8 mouse cellular contexts compared by ENCODE assay signal in genomic region chr6:90716066-90716704, GRCm38 (mm10).
DNase-seq lines count a peak whose midpoint lies in the region; ATAC-seq and TF ChIP-seq lines count a peak whose summit lies in the region.

No protein-coding gene starts in this region.

- peak overlapping the region; percentile 74 for H3K4me3 ChIP-seq in brown adipose tissue, adult 24 weeks (ENCODE audit: insufficient read depth, low read depth, low read length)
- peak overlapping the region; percentile 51 for H3K4me3 ChIP-seq in hindbrain, postnatal 0 days (ENCODE audit: low read length)
- peak overlapping the region; percentile 78 to 98 for H3K4me3 ChIP-seq in liver, embryonic 14.5 days (ENCODE audit: insufficient read depth in 1 of 2, low read depth in 2 of 2, low read length in 2 of 2)

- H3K27me3 ChIP-seq in hindbrain, postnatal 0 days (ENCODE audit: insufficient read depth, low read length): no peaks in the 10 kb centered on the region
- H3K27me3 ChIP-seq in liver, embryonic 14.5 days (ENCODE audit: control insufficient read depth, insufficient read depth, low read length): no peaks in the 10 kb centered on the region

- WGBS in hindbrain, postnatal 0 days: 3% methylated on average over 42 of the region's 49 CpGs
- 0% methylated on average over 47 of the region's 49 CpGs for WGBS in liver, embryonic 14.5 days (ENCODE audit: insufficient replicate concordance)

- H3K4me2 ChIP-seq in hindbrain, postnatal 0 days (ENCODE audit: low read depth, low read length): peak overlapping the region; percentile 72
- peak overlapping the region; percentile 92 for H3K4me2 ChIP-seq in liver, embryonic 14.5 days (ENCODE audit: low read depth)

- H3K27ac ChIP-seq in brown adipose tissue, adult 24 weeks (replicated peaks; ENCODE audit: low read depth, low read length): peak overlapping the region; percentile 79
- peak overlapping the region; percentile 67 for H3K27ac ChIP-seq in hindbrain, postnatal 0 days
- H3K27ac ChIP-seq in liver, embryonic 14.5 days: peak overlapping the region; percentile 71

- H3K9ac ChIP-seq in hindbrain, postnatal 0 days (replicated peaks; ENCODE audit: low read length): peak overlapping the region; percentile 61
- H3K9ac ChIP-seq in liver, embryonic 14.5 days (replicated peaks): peak overlapping the region; percentile 95

- peak; percentile 77 for ATAC-seq in hindbrain, postnatal 0 days
- ATAC-seq in liver, embryonic 14.5 days (ENCODE audit: insufficient read depth): peak; percentile 81

- H3K4me1 ChIP-seq in brown adipose tissue, adult 24 weeks (ENCODE audit: control insufficient read depth, insufficient read depth, insufficient read length, low read length): peaks cover 68% of the 10 kb centered on the region
- H3K4me1 ChIP-seq in hindbrain, postnatal 0 days (ENCODE audit: insufficient read depth, low read length): peaks cover 63% of the 10 kb centered on the region
- peaks cover 25 to 49% of the 10 kb centered on the region in 2 experiments for H3K4me1 ChIP-seq in liver, embryonic 14.5 days (replicated peaks; ENCODE audit: control insufficient read depth in 2 of 2, insufficient read depth in 2 of 2, low read length in 1 of 2)

- no peaks in the 10 kb centered on the region for H3K36me3 ChIP-seq in hindbrain, postnatal 0 days (ENCODE audit: insufficient read depth, low read length)
- H3K36me3 ChIP-seq in liver, embryonic 14.5 days (replicated peaks; ENCODE audit: control insufficient read depth, insufficient read depth, low read depth): no peaks in the 10 kb centered on the region

- TF ChIP-seq EP300 in liver, embryonic 14.5 days (IDR thresholded peaks at IDR 0.05; ENCODE audit: low read depth): no peak

- no peak for TF ChIP-seq CTCF in hindbrain, postnatal 0 days (IDR thresholded peaks at IDR 0.05; ENCODE audit: low read depth)
- peak; percentile 41 for TF ChIP-seq CTCF in liver, embryonic 14.5 days (IDR thresholded peaks at IDR 0.05; ENCODE audit: low read depth)

- H3K9me3 ChIP-seq in hindbrain, postnatal 0 days (ENCODE audit: low read length): no peaks in the 10 kb centered on the region
- no peaks in the 10 kb centered on the region for H3K9me3 ChIP-seq in liver, embryonic 14.5 days (ENCODE audit: control insufficient read depth, low read length)

- peak; percentile 46 for DNase-seq in cerebellum, adult 9-11 months
- DNase-seq in cerebellum, adult 11 months: no peak
- DNase-seq in gastrocnemius, adult 8-10 months (ENCODE audit: low spot score in 2 of 2): peak; percentile 75 to 82
- peak; percentile 76 for DNase-seq in hindbrain, postnatal 0 days (ENCODE audit: low spot score)
- peak; percentile 66 to 73 (median 71) for DNase-seq in liver, embryonic 14.5 days (ENCODE audit: low read depth in 3 of 3, low spot score in 3 of 3)
- peak; percentile 92 for DNase-seq in neural tube, embryonic 10.5 days (ENCODE audit: extremely low spot score, low spot score)
- peak; percentile 51 to 62 for DNase-seq in thymus, adult 18-20 months
